Mouse (Mus musculus): ENCODE results near the gene Aar2. TPM values are rescaled to one million over a fixed set of nuclear protein-coding genes. Genes with fewer than 3 reads are reported as not detected.

The Aar2 gene
- total and polyA plus RNA-seq, 3 experiments, result 28.2 to 34.1 TPM; not detected in 1

DNA sequence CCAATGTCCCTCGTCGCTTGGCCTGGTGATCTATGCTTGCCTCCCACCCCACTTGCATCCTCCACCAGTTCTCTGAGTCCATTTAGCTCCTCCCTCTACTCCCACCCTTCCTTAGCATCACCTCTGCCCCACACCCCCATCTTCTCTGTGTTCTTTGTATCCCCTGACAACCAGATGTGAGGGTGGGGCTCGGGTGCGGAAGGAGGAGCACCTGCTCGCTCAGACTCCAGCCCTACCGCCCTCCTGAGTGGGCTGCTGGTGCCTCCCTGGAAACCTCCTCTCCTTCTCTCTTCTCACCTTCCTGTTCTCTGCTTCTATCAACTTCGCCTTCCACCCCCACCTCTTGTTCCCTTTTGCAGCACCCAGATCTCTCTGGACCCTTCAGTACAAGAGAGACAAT, 35.4 kb upstream of the Aar2 start:
- no peaks in the 10 kb centered on the region for H3K27me3 ChIP-seq (ENCODE audit: control insufficient read depth in 1 of 2, insufficient read depth in 2 of 2, low read length in 2 of 2)

GRCm38 (mm10) chr2:156512561-156512960, 34.8 kb upstream of the Aar2 start:
- Histone ChIP-seq H3K36me3 (ENCODE audit: control insufficient read depth in 1 of 2, insufficient read depth in 2 of 2, low read length in 2 of 2) (no peaks in the 10 kb centered on the region), H3K27me3 (ENCODE audit: control insufficient read depth in 1 of 2, insufficient read depth in 2 of 2, low read length in 2 of 2) (no peaks in the 10 kb centered on the region), H3K4me3 (ENCODE audit: control insufficient read depth in 1 of 2, insufficient read depth in 1 of 2, low read depth in 2 of 2, low read length in 2 of 2) (no peak overlapping the region)

More for the DNA sequence above, 35.4 kb upstream of the Aar2 start:
- no peak overlapping the region for H3K9ac ChIP-seq (ENCODE audit: control insufficient read depth, low read depth, low read length, poor library complexity, severe bottlenecking)
- H3K27ac ChIP-seq (ENCODE audit: control insufficient read depth, low read depth, low read length), result no peak overlapping the region
- H3K36me3 ChIP-seq (ENCODE audit: control insufficient read depth in 1 of 2, insufficient read depth in 2 of 2, low read length in 2 of 2), result no peaks in the 10 kb centered on the region
- TF ChIP-seq USF2 (IDR thresholded peaks at IDR 0.05; ENCODE audit: borderline replicate concordance in 1 of 2, insufficient read depth in 1 of 2, low read depth in 1 of 2, low read length in 2 of 2) (no peak), ZMIZ1 (IDR thresholded peaks at IDR 0.05; ENCODE audit: low read depth, low read length) (no peak), ZNF384 (IDR thresholded peaks at IDR 0.05; ENCODE audit: low read depth, low read length) (no peak), MYC (IDR thresholded peaks at IDR 0.05; ENCODE audit: low read depth, low read length) (no peak), MAZ (IDR thresholded peaks at IDR 0.05; ENCODE audit: low read depth, low read length) (no peak), TAL1 (IDR thresholded peaks at IDR 0.05; ENCODE audit: low read length) (no peak), CHD1 (IDR thresholded peaks at IDR 0.05; ENCODE audit: low read depth, low read length) (no peak), GATA1 (IDR thresholded peaks at IDR 0.05; ENCODE audit: low read depth, low read length) (no peak), MAX (IDR thresholded peaks at IDR 0.05; ENCODE audit: low read length) (no peak), CTCF (IDR thresholded peaks at IDR 0.05 in 2 of 3, conservative IDR thresholded peaks at IDR 0.05 in 1 of 3; ENCODE audit: control insufficient read depth in 1 of 3, insufficient read depth in 1 of 3, low read depth in 2 of 3, low read length in 3 of 3, poor library complexity in 1 of 3, severe bottlenecking in 1 of 3) (no peak)
- no peak for DNase-seq (ENCODE audit: low read depth, low spot score)
- H3K4me3 ChIP-seq (ENCODE audit: control insufficient read depth in 1 of 2, insufficient read depth in 1 of 2, low read depth in 2 of 2, low read length in 2 of 2), result no peak overlapping the region
- no peaks in the 10 kb centered on the region for H3K9me3 ChIP-seq (replicated peaks; ENCODE audit: insufficient read depth, low read length)
- no peaks in the 10 kb centered on the region for H3K4me1 ChIP-seq (ENCODE audit: control insufficient read depth in 1 of 2, insufficient read depth in 2 of 2, low read length in 2 of 2)
- H3K79me2 ChIP-seq (ENCODE audit: control insufficient read depth, insufficient read depth, low read length, poor library complexity), result no peaks in the 10 kb centered on the region

GRCm38 (mm10) chr2:156515102-156515501, 32.3 kb upstream of the Aar2 start:
- H3K36me3 ChIP-seq (ENCODE audit: control insufficient read depth in 1 of 2, insufficient read depth in 2 of 2, low read length in 2 of 2), result no peaks in the 10 kb centered on the region
- TF ChIP-seq RCOR1 (IDR thresholded peaks at IDR 0.05; ENCODE audit: low read depth, low read length), result no peak
- no peak for TF ChIP-seq KAT2A (conservative IDR thresholded peaks at IDR 0.05; ENCODE audit: low read depth, low read length)
- no peak for TF ChIP-seq MAZ (IDR thresholded peaks at IDR 0.05; ENCODE audit: low read depth, low read length)
- no peak for TF ChIP-seq GATA1 (IDR thresholded peaks at IDR 0.05; ENCODE audit: low read depth, low read length)
- no peak for TF ChIP-seq CHD1 (IDR thresholded peaks at IDR 0.05; ENCODE audit: low read depth, low read length)
- TF ChIP-seq MYC (IDR thresholded peaks at IDR 0.05; ENCODE audit: low read depth, low read length), result no peak
- no peak for TF ChIP-seq ETS1 (IDR thresholded peaks at IDR 0.05; ENCODE audit: low read depth, low read length)
- TF ChIP-seq NELFE (IDR thresholded peaks at IDR 0.05; ENCODE audit: low read depth, low read length), result no peak
- H3K79me2 ChIP-seq (ENCODE audit: control insufficient read depth, insufficient read depth, low read length, poor library complexity), result no peaks in the 10 kb centered on the region
- H3K9ac ChIP-seq (ENCODE audit: control insufficient read depth, low read depth, low read length, poor library complexity, severe bottlenecking), result no peak overlapping the region
- H3K27me3 ChIP-seq (ENCODE audit: control insufficient read depth in 1 of 2, insufficient read depth in 2 of 2, low read length in 2 of 2), result no peaks in the 10 kb centered on the region
- H3K27ac ChIP-seq (ENCODE audit: control insufficient read depth, low read depth, low read length), result no peak overlapping the region
- H3K9me3 ChIP-seq (replicated peaks; ENCODE audit: insufficient read depth, low read length), result no peaks in the 10 kb centered on the region
- no peak for DNase-seq (ENCODE audit: low read depth, low spot score)
- H3K4me3 ChIP-seq (ENCODE audit: control insufficient read depth in 1 of 2, insufficient read depth in 1 of 2, low read depth in 2 of 2, low read length in 2 of 2), result no peak overlapping the region
- H3K4me1 ChIP-seq (ENCODE audit: control insufficient read depth in 1 of 2, insufficient read depth in 2 of 2, low read length in 2 of 2), result no peaks in the 10 kb centered on the region

More at GRCm38 (mm10) chr2:156512561-156512960, 34.8 kb upstream of the Aar2 start:
- DNase-seq (ENCODE audit: low read depth, low spot score), result no peak
- Histone ChIP-seq H3K9ac (ENCODE audit: control insufficient read depth, low read depth, low read length, poor library complexity, severe bottlenecking) (no peak overlapping the region), H3K9me3 (replicated peaks; ENCODE audit: insufficient read depth, low read length) (no peaks in the 10 kb centered on the region), H3K79me2 (ENCODE audit: control insufficient read depth, insufficient read depth, low read length, poor library complexity) (no peaks in the 10 kb centered on the region), H3K4me1 (ENCODE audit: control insufficient read depth in 1 of 2, insufficient read depth in 2 of 2, low read length in 2 of 2) (no peaks in the 10 kb centered on the region), H3K27ac (ENCODE audit: control insufficient read depth, low read depth, low read length) (no peak overlapping the region)
- TF ChIP-seq MXI1 (IDR thresholded peaks at IDR 0.05; ENCODE audit: low read depth, low read length) (no peak), NRF1 (IDR thresholded peaks at IDR 0.05; ENCODE audit: insufficient read depth, low read depth, low read length, poor library complexity, severe bottlenecking) (no peak), ZC3H11A (IDR thresholded peaks at IDR 0.05; ENCODE audit: low read depth, low read length) (no peak), MAX (IDR thresholded peaks at IDR 0.05; ENCODE audit: low read length) (no peak)

All from MEL (cell line).